ENCODE assay signal across 8 mouse cellular contexts in genomic region chr17:31510944-31511343, GRCm38 (mm10). TPM values are rescaled to one million over a fixed set of nuclear protein-coding genes. Genes with fewer than 3 reads are reported as not detected.
DNase-seq lines count a peak whose midpoint lies in the region; ATAC-seq lines count a peak whose summit lies in the region.

No protein-coding gene starts in this region.

- no peaks in the 10 kb centered on the region for H3K9me3 ChIP-seq in forebrain, embryonic 10.5 days
- no peaks in the 10 kb centered on the region for H3K9me3 ChIP-seq in forebrain, embryonic 16.5 days (ENCODE audit: control insufficient read depth, low read length)
- no peaks in the 10 kb centered on the region for H3K9me3 ChIP-seq in embryonic facial prominence, embryonic 15.5 days (replicated peaks)
- no peaks in the 10 kb centered on the region for H3K9me3 ChIP-seq in limb, embryonic 15.5 days

- WGBS in forebrain, embryonic 10.5 days: 92% methylated on average over 6 of the region's 6 CpGs
- 95% methylated on average over 6 of the region's 6 CpGs for WGBS in forebrain, embryonic 16.5 days
- WGBS in embryonic facial prominence, embryonic 15.5 days: 91% methylated on average over 6 of the region's 6 CpGs
- 93% methylated on average over 6 of the region's 6 CpGs for WGBS in limb, embryonic 15.5 days

- no peaks in the 10 kb centered on the region for H3K27me3 ChIP-seq in forebrain, embryonic 10.5 days (ENCODE audit: poor library complexity, severe bottlenecking)
- H3K27me3 ChIP-seq in forebrain, embryonic 16.5 days (replicated peaks; ENCODE audit: control insufficient read depth, insufficient read depth, low read length): no peaks in the 10 kb centered on the region
- no peaks in the 10 kb centered on the region for H3K27me3 ChIP-seq in embryonic facial prominence, embryonic 15.5 days
- no peaks in the 10 kb centered on the region for H3K27me3 ChIP-seq in limb, embryonic 15.5 days

- H3K4me3 ChIP-seq in forebrain, embryonic 10.5 days: peak overlapping the region; percentile 90
- H3K4me3 ChIP-seq in forebrain, embryonic 16.5 days (replicated peaks; ENCODE audit: low read length): no peak overlapping the region
- H3K4me3 ChIP-seq in embryonic facial prominence, embryonic 15.5 days (replicated peaks): peak overlapping the region; percentile 69
- peak overlapping the region; percentile 83; the same call in 1 of the 2 replicates for H3K4me3 ChIP-seq in limb, embryonic 15.5 days

- H3K4me1 ChIP-seq in forebrain, embryonic 10.5 days: peaks cover 20% of the 10 kb centered on the region
- peaks cover 12% of the 10 kb centered on the region for H3K4me1 ChIP-seq in forebrain, embryonic 16.5 days (replicated peaks; ENCODE audit: control insufficient read depth, insufficient read depth, low read length)
- H3K4me1 ChIP-seq in embryonic facial prominence, embryonic 15.5 days: peaks cover 14% of the 10 kb centered on the region
- H3K4me1 ChIP-seq in limb, embryonic 15.5 days: 0 out of 2 replicates have a peak, but pooled peaks cover 12% of the 10 kb centered on the region

- peak overlapping the region; percentile 94; the same call in 1 of the 2 replicates for H3K27ac ChIP-seq in forebrain, embryonic 10.5 days
- H3K27ac ChIP-seq in forebrain, embryonic 16.5 days (ENCODE audit: low read length): no peak overlapping the region
- H3K27ac ChIP-seq in embryonic facial prominence, embryonic 15.5 days (replicated peaks): no peak overlapping the region
- H3K27ac ChIP-seq in limb, embryonic 15.5 days: no peak overlapping the region

- peaks cover 45% of the 10 kb centered on the region for H3K36me3 ChIP-seq in forebrain, embryonic 10.5 days (replicated peaks)
- peaks cover 3% of the 10 kb centered on the region; the same call in 1 of the 2 replicates for H3K36me3 ChIP-seq in forebrain, embryonic 16.5 days (ENCODE audit: control insufficient read depth, insufficient read depth)
- H3K36me3 ChIP-seq in embryonic facial prominence, embryonic 15.5 days: peaks cover 37% of the 10 kb centered on the region
- peaks cover 40% of the 10 kb centered on the region for H3K36me3 ChIP-seq in limb, embryonic 15.5 days

- H3K9ac ChIP-seq in forebrain, embryonic 16.5 days (replicated peaks; ENCODE audit: low read depth, low read length): no peak overlapping the region
- no peak overlapping the region for H3K9ac ChIP-seq in embryonic facial prominence, embryonic 15.5 days
- no peak overlapping the region for H3K9ac ChIP-seq in limb, embryonic 15.5 days

- no peak overlapping the region; the same call in 1 of the 2 replicates for H3K4me2 ChIP-seq in forebrain, embryonic 16.5 days (ENCODE audit: low read length)
- peak overlapping the region; percentile 75 for H3K4me2 ChIP-seq in embryonic facial prominence, embryonic 15.5 days (replicated peaks)
- H3K4me2 ChIP-seq in limb, embryonic 15.5 days: peak overlapping the region; percentile 59

- no peak for DNase-seq in forebrain, embryonic 10.5 days (ENCODE audit: extremely low spot score, low spot score)
- peak; percentile 46 for DNase-seq in 416B (ENCODE audit: low read depth)
- no peak for DNase-seq in retina, embryonic 14.5 days (ENCODE audit: low spot score)
- DNase-seq in ovary, adult 18-20 months (ENCODE audit: low spot score): no peak
- no peak for DNase-seq in cerebellum, postnatal 36 days

- no peak for ATAC-seq in forebrain, embryonic 16.5 days
- no peak for ATAC-seq in embryonic facial prominence, embryonic 15.5 days (ENCODE audit: insufficient number of reproducible peaks, low FRiP score, low TSS enrichment, low read depth)
- no peak for ATAC-seq in limb, embryonic 15.5 days (ENCODE audit: insufficient number of reproducible peaks, low FRiP score, low TSS enrichment, low read depth)

RNA-seq across cellular contexts. Expression of gene Wdr4, which starts 8.8 kb away (rescaled TPM):
- 78.5 and 81.3 TPM in 2 replicates for polyA plus RNA-seq in forebrain, embryonic 10.5 days (2016; fragmentation: Nextera tagmentation; extraction: Ambion mirVana)
- 39.4 and 43.8 TPM in 2 replicates for polyA plus RNA-seq in forebrain, embryonic 16.5 days (2015; fragmentation: Nextera tagmentation; extraction: Ambion mirVana)
- 32.7 and 34.9 TPM in 2 replicates for polyA plus RNA-seq in embryonic facial prominence, embryonic 15.5 days (2015; fragmentation: Nextera tagmentation; extraction: Ambion mirVana)
- polyA plus RNA-seq in limb, embryonic 15.5 days (2015; fragmentation: Nextera tagmentation; extraction: Ambion mirVana): 33.8 and 35.2 TPM in 2 replicates

RNA-seq across cellular contexts. Expression of gene Ndufv3, which starts 9.0 kb away (rescaled TPM):
- polyA plus RNA-seq in forebrain, embryonic 10.5 days (2016; fragmentation: Nextera tagmentation; extraction: Ambion mirVana): 214 and 224 TPM in 2 replicates
- polyA plus RNA-seq in forebrain, embryonic 16.5 days (2015; fragmentation: Nextera tagmentation; extraction: Ambion mirVana): 294 and 316 TPM in 2 replicates
- 271 and 272 TPM in 2 replicates for polyA plus RNA-seq in embryonic facial prominence, embryonic 15.5 days (2015; fragmentation: Nextera tagmentation; extraction: Ambion mirVana)
- polyA plus RNA-seq in limb, embryonic 15.5 days (2015; fragmentation: Nextera tagmentation; extraction: Ambion mirVana): 251 and 280 TPM in 2 replicates

RNA-seq across cellular contexts. Expression of gene Pknox1, which starts 53.6 kb away (rescaled TPM):
- 18.3 and 19.1 TPM in 2 replicates for polyA plus RNA-seq in forebrain, embryonic 10.5 days (2016; fragmentation: Nextera tagmentation; extraction: Ambion mirVana)
- 32.2 and 36.0 TPM in 2 replicates for polyA plus RNA-seq in forebrain, embryonic 16.5 days (2015; fragmentation: Nextera tagmentation; extraction: Ambion mirVana)
- 26.6 and 28.2 TPM in 2 replicates for polyA plus RNA-seq in embryonic facial prominence, embryonic 15.5 days (2015; fragmentation: Nextera tagmentation; extraction: Ambion mirVana)
- 30.8 and 32.2 TPM in 2 replicates for polyA plus RNA-seq in limb, embryonic 15.5 days (2015; fragmentation: Nextera tagmentation; extraction: Ambion mirVana)
